Mouse (Mus musculus) mesoderm, embryonic 11.5 days (tissue): ENCODE results near the gene Samd4.
"Not testable (repeated sequence)": the region's sequence is repeated elsewhere in the genome, so short reads cannot be mapped to it uniquely, and the experiment has no call there.

ENCODE experiments used
- DNase-seq: peaks from one replicate; pipeline ENCODE4 v3.0.0-alpha.2; 2012; ENCODE audit warnings: low read depth, low spot score

The Samd4 gene

GRCm38 (mm10) chr14:47105174-47105557 lies 222.5 kb downstream of the Samd4 start:
- DNase-seq, result no peak

- DNase-seq, result no peak
These were observed 223.1 kb downstream of the Samd4 start for GRCm38 (mm10) chr14:47105755-47106154.

- DNase-seq, result no peak
These were observed 224.8 kb downstream of the Samd4 start for GRCm38 (mm10) chr14:47107461-47107860.

- DNase-seq, result not testable (repeated sequence)
These were observed 227.7 kb downstream of the Samd4 start for GRCm38 (mm10) chr14:47110391-47110790.

- no peak for DNase-seq
These were observed 228.7 kb downstream of the Samd4 start for GRCm38 (mm10) chr14:47111341-47111740.

- DNase-seq, result no peak
These were observed 232.5 kb downstream of the Samd4 start for GRCm38 (mm10) chr14:47115154-47115553.

GRCm38 (mm10) chr14:47116062-47116762 lies 233.6 kb downstream of the Samd4 start:
- no peak for DNase-seq

GRCm38 (mm10) chr14:47117522-47117921 lies 234.9 kb downstream of the Samd4 start:
- no peak for DNase-seq

- no peak for DNase-seq
These were observed 245.3 kb downstream of the Samd4 start for GRCm38 (mm10) chr14:47127987-47128386.

- DNase-seq, result no peak
These were observed 251.3 kb downstream of the Samd4 start for GRCm38 (mm10) chr14:47133948-47134347.

GRCm38 (mm10) chr14:47136637-47137036 lies 254.0 kb downstream of the Samd4 start:
- DNase-seq, result no peak

GRCm38 (mm10) chr14:47138853-47139252 lies 256.2 kb downstream of the Samd4 start:
- no peak for DNase-seq

- no peak for DNase-seq
These were observed 261.7 kb downstream of the Samd4 start for GRCm38 (mm10) chr14:47144326-47144725.

GRCm38 (mm10) chr14:47151306-47151705 lies 268.7 kb downstream of the Samd4 start:
- no peak for DNase-seq

GRCm38 (mm10) chr14:47154303-47154702 lies 271.6 kb downstream of the Samd4 start:
- DNase-seq, result no peak
